Mouse (Mus musculus) forebrain, embryonic 14.5 days (tissue): ENCODE results near the gene Tpi1. TPM values are rescaled to one million over a fixed set of nuclear protein-coding genes. Genes with fewer than 3 reads are reported as not detected.

ENCODE experiments used
- ATAC-seq: fragments of 200-750 bp; cut with Nextera tagmentation; 2 replicates; pipeline ENCODE4 v1.8.0; 2017; ENCODE audit warnings: mild to moderate bottlenecking, moderate library complexity
- DNase-seq: peaks from one replicate; pipeline ENCODE4 v3.0.0-alpha.2; 2015; ENCODE audit warnings: low spot score
- H3K27ac ChIP-seq: fragments of 300-500 bp; sonication (generic); 2 replicates; pipeline ENCODE4 v1.5.1; 2014; ENCODE audit warnings: low read depth, mild to moderate bottlenecking, control low read depth, low read length, moderate library complexity
- H3K27me3 ChIP-seq: fragments of 300-500 bp; sonication (generic); replicated peaks from 2 replicates; pipeline ENCODE4 v1.6.1; 2014; ENCODE audit warnings: low read length, control low read depth, mixed read lengths; ENCODE audit not compliant: control insufficient read depth, insufficient read depth
- H3K36me3 ChIP-seq: fragments of 300-500 bp; sonication (generic); 2 replicates; pipeline ENCODE4 v1.6.1; 2014; ENCODE audit warnings: low read length, control low read depth; ENCODE audit not compliant: control insufficient read depth, insufficient read depth
- H3K4me1 ChIP-seq: fragments of 300-500 bp; sonication (generic); 2 replicates; pipeline ENCODE4 v1.6.1; 2014; ENCODE audit warnings: antibody characterized with exemption, low read length, control low read depth; ENCODE audit not compliant: control insufficient read depth, insufficient read depth
- H3K4me2 ChIP-seq: fragments of 300-500 bp; sonication (generic); 2 replicates; pipeline ENCODE4 v1.6.1; 2014; ENCODE audit warnings: mild to moderate bottlenecking, control low read depth, low read length
- H3K4me3 ChIP-seq: fragments of 300-500 bp; sonication (generic); 2 replicates; pipeline ENCODE4 v1.5.1; 2014; ENCODE audit warnings: low read depth, low read length, control low read depth
- H3K9ac ChIP-seq: fragments of 300-500 bp; sonication (generic); 2 replicates; pipeline ENCODE4 v1.6.1; 2014; ENCODE audit warnings: mild to moderate bottlenecking, low read length, control low read depth, moderate library complexity
- H3K9me3 ChIP-seq: fragments of 300-500 bp; sonication (generic); replicated peaks from 2 replicates; pipeline ENCODE4 v1.6.1; 2016; ENCODE audit warnings: low read length, control low read depth, mixed read lengths; ENCODE audit not compliant: control insufficient read depth
- WGBS: fragments of 180-500 bp; shearing (Covaris S2); extraction: QIAGEN DNeasy Blood & Tissue Kit; methylation state at CpG from one replicate; pipeline ENCODE4 v1.1.7; 2014; 5-methylcytosine and 5-hydroxymethylcytosine counted together
- polyA plus RNA-seq: library from polyadenylated mRNA; unstranded; fragments of >200 nt; fragmentation: Nextera tagmentation; extraction: Ambion mirVana; gene quantifications from 2 replicates; pipeline ENCODE4 v1.2.1, GENCODE M21; 2014

Tpi1 gene
- polyA plus RNA-seq, 1 experiment from 2014 or later, result 461 TPM

- H3K9ac ChIP-seq, result peak overlapping the region; percentile 93
- no peak for ATAC-seq
- H3K4me2 ChIP-seq, result peak overlapping the region; percentile 78
- no peaks in the 10 kb centered on the region for H3K27me3 ChIP-seq
- WGBS, result 28% methylated on average over 26 of the region's 26 CpGs
- peaks cover 28% of the 10 kb centered on the region for H3K4me1 ChIP-seq
- no peak for DNase-seq
- H3K4me3 ChIP-seq, result peak overlapping the region; percentile 75
- no peaks in the 10 kb centered on the region for H3K9me3 ChIP-seq
- peaks cover 23% of the 10 kb centered on the region for H3K36me3 ChIP-seq
- peak overlapping the region; percentile 98; the same call in 1 of the 2 replicates for H3K27ac ChIP-seq
Observed at GRCm38 (mm10) chr6:124857840-124858530, 43.9 kb upstream of the Tpi1 start.

- ATAC-seq, result peak; percentile 87
- DNase-seq, result peak; percentile 90
- peak within 1 kb of the TSS; percentile 98 for H3K27ac ChIP-seq
- H3K9ac ChIP-seq, result peak within 1 kb of the TSS; percentile 93
- H3K27me3 ChIP-seq, result no peaks in the 10 kb centered on the region
- peak within 1 kb of the TSS; percentile 75 for H3K4me3 ChIP-seq
- no peaks in the 10 kb centered on the region for H3K9me3 ChIP-seq
- H3K4me2 ChIP-seq, result peak within 1 kb of the TSS; percentile 78
- H3K36me3 ChIP-seq, result peaks cover 31% of the 10 kb centered on the region
- WGBS, result under 1% methylated on average over 85 of the region's 86 CpGs
- peaks cover 21% of the 10 kb centered on the region for H3K4me1 ChIP-seq
Observed at GRCm38 (mm10) chr6:124856916-124857839, 43.1 kb upstream of the Tpi1 start, which contains the start of gene P3h3. Gene P3h3, minus strand, starts transcription at chr6:124857752.

GRCm38 (mm10) chr6:124856321-124856720, 42.2 kb upstream of the Tpi1 start:
- H3K4me2 ChIP-seq, result peak overlapping the region; percentile 78
- ATAC-seq (peak; percentile 55), DNase-seq (peak; percentile 74)
- H3K27me3 ChIP-seq, result no peaks in the 10 kb centered on the region
- WGBS, result 3% methylated on average over 14 of the region's 14 CpGs
- peaks cover 34% of the 10 kb centered on the region for H3K36me3 ChIP-seq
- H3K9me3 ChIP-seq, result no peaks in the 10 kb centered on the region
- peak overlapping the region; percentile 98 for H3K27ac ChIP-seq
- peak overlapping the region; percentile 93 for H3K9ac ChIP-seq
- peak overlapping the region; percentile 75 for H3K4me3 ChIP-seq
- H3K4me1 ChIP-seq, result peaks cover 20% of the 10 kb centered on the region

GRCm38 (mm10) chr6:124854647-124855046, 40.6 kb upstream of the Tpi1 start:
- H3K36me3 ChIP-seq, result peaks cover 34% of the 10 kb centered on the region
- H3K27me3 ChIP-seq, result no peaks in the 10 kb centered on the region
- DNase-seq (no peak), ATAC-seq (no peak)
- peaks cover 15% of the 10 kb centered on the region for H3K4me1 ChIP-seq
- 79% methylated on average over 12 of the region's 12 CpGs for WGBS
- no peak overlapping the region for H3K27ac ChIP-seq
- H3K9me3 ChIP-seq, result no peaks in the 10 kb centered on the region
- H3K4me2 ChIP-seq, result no peak overlapping the region
- H3K4me3 ChIP-seq, result no peak overlapping the region
- no peak overlapping the region for H3K9ac ChIP-seq

- 54% methylated on average over 8 of the region's 8 CpGs for WGBS
- Histone ChIP-seq H3K27ac (no peak overlapping the region), H3K9me3 (no peaks in the 10 kb centered on the region), H3K4me3 (no peak overlapping the region), H3K27me3 (no peaks in the 10 kb centered on the region), H3K4me1 (no peaks in the 10 kb centered on the region), H3K9ac (no peak overlapping the region), H3K36me3 (peaks cover 33% of the 10 kb centered on the region), H3K4me2 (no peak overlapping the region)
- ATAC-seq (no peak), DNase-seq (no peak)
Observed at GRCm38 (mm10) chr6:124850535-124850934, 36.4 kb upstream of the Tpi1 start.

- 0 out of 2 replicates have a peak overlapping the region, but pooled peaks have one; percentile 15 for H3K4me2 ChIP-seq
- DNase-seq, result peak; percentile 97
- no peak overlapping the region for H3K9ac ChIP-seq
- H3K4me1 ChIP-seq, result no peaks in the 10 kb centered on the region
- H3K36me3 ChIP-seq, result peaks cover 18% of the 10 kb centered on the region
- ATAC-seq, result peak; percentile 92
- no peaks in the 10 kb centered on the region for H3K27me3 ChIP-seq
- H3K27ac ChIP-seq, result peak overlapping the region; percentile 52; the same call in 1 of the 2 replicates
- 7% methylated on average over 9 of the region's 9 CpGs for WGBS
- H3K4me3 ChIP-seq, result no peak overlapping the region
- H3K9me3 ChIP-seq, result no peaks in the 10 kb centered on the region
Observed at GRCm38 (mm10) chr6:124847305-124847704, 33.2 kb upstream of the Tpi1 start.

- no peaks in the 10 kb centered on the region for H3K9me3 ChIP-seq
- H3K4me2 ChIP-seq, result no peak within 1 kb of the TSS
- ATAC-seq (peak; percentile 24; the same call in 1 of the 2 replicates), DNase-seq (no peak)
- H3K36me3 ChIP-seq, result peaks cover 11% of the 10 kb centered on the region; the same call in 1 of the 2 replicates
- H3K9ac ChIP-seq, result peak within 1 kb of the TSS; percentile 35; the same call in 1 of the 2 replicates
- H3K4me1 ChIP-seq, result no peaks in the 10 kb centered on the region
- H3K4me3 ChIP-seq, result no peak within 1 kb of the TSS
- 34% methylated on average over 15 of the region's 15 CpGs for WGBS
- H3K27me3 ChIP-seq, result no peaks in the 10 kb centered on the region
- H3K27ac ChIP-seq, result peak within 1 kb of the TSS; percentile 24; the same call in 1 of the 2 replicates
Observed at GRCm38 (mm10) chr6:124840241-124841167, 26.4 kb upstream of the Tpi1 start, which contains the start of gene Gnb3. Gene Gnb3, minus strand, starts transcription at chr6:124840275.

GRCm38 (mm10) chr6:124839805-124840204, 25.7 kb upstream of the Tpi1 start:
- DNase-seq (no peak), ATAC-seq (peak; percentile 21; the same call in 1 of the 2 replicates)
- no peak overlapping the region for H3K4me2 ChIP-seq
- H3K36me3 ChIP-seq, result peaks cover 11% of the 10 kb centered on the region; the same call in 1 of the 2 replicates
- H3K27me3 ChIP-seq, result no peaks in the 10 kb centered on the region
- WGBS, result 15% methylated on average over 8 of the region's 8 CpGs
- no peaks in the 10 kb centered on the region for H3K9me3 ChIP-seq
- no peak overlapping the region for H3K4me3 ChIP-seq
- peak overlapping the region; percentile 35; the same call in 1 of the 2 replicates for H3K9ac ChIP-seq
- peak overlapping the region; percentile 24; the same call in 1 of the 2 replicates for H3K27ac ChIP-seq
- H3K4me1 ChIP-seq, result no peaks in the 10 kb centered on the region
